Mouse (Mus musculus) limb, embryonic 13.5 days (tissue): ENCODE measurements around the gene Pole2. TPM values are rescaled to one million over a fixed set of nuclear protein-coding genes. Genes with fewer than 3 reads are reported as not detected.

Experiments used
- ATAC-seq: fragments of 200-750 bp; cut with Nextera tagmentation; 2 replicates; pipeline ENCODE4 v1.8.0; 2017; ENCODE audit warnings: low read depth, moderate number of reproducible peaks, moderate TSS enrichment; ENCODE audit not compliant: low FRiP score
- H3K27ac ChIP-seq: fragments of 300-500 bp; sonication (generic); 2 replicates; pipeline ENCODE4 v1.5.1; 2015; ENCODE audit warnings: inconsistent platforms, mild to moderate bottlenecking, moderate library complexity
- H3K27me3 ChIP-seq: fragments of 300-500 bp; sonication (generic); 2 replicates; pipeline ENCODE4 v1.6.1; 2015; ENCODE audit warnings: mild to moderate bottlenecking, inconsistent platforms
- H3K36me3 ChIP-seq: fragments of 300-500 bp; sonication (generic); 2 replicates; pipeline ENCODE4 v1.6.1; 2015; ENCODE audit warnings: inconsistent platforms, mild to moderate bottlenecking, moderate library complexity
- H3K4me1 ChIP-seq: fragments of 300-500 bp; sonication (generic); 2 replicates; pipeline ENCODE4 v1.6.1; 2015; ENCODE audit warnings: inconsistent platforms
- H3K4me2 ChIP-seq: fragments of 300-500 bp; sonication (generic); replicated peaks from 2 replicates; pipeline ENCODE4 v1.6.1; 2015; ENCODE audit warnings: inconsistent platforms, mild to moderate bottlenecking, moderate library complexity
- H3K4me3 ChIP-seq: fragments of 300-500 bp; sonication (generic); 2 replicates; pipeline ENCODE4 v1.5.1; 2015; ENCODE audit warnings: moderate library complexity, mild to moderate bottlenecking, inconsistent platforms
- H3K9ac ChIP-seq: fragments of 300-500 bp; sonication (generic); 2 replicates; pipeline ENCODE4 v1.6.1; 2015; ENCODE audit warnings: mild to moderate bottlenecking, inconsistent platforms
- H3K9me3 ChIP-seq: fragments of 300-500 bp; sonication (generic); 2 replicates; pipeline ENCODE4 v1.6.1; 2016; ENCODE audit warnings: inconsistent platforms
- WGBS: fragments of 180-500 bp; shearing (Covaris S2); methylation state at CpG from one replicate; pipeline ENCODE4 v1.1.7; 2015; 5-methylcytosine and 5-hydroxymethylcytosine counted together
- polyA plus RNA-seq: library from polyadenylated mRNA; unstranded; fragments of >200 nt; fragmentation: Nextera tagmentation; extraction: Ambion mirVana; gene quantifications from 2 replicates; pipeline ENCODE4 v1.2.1, GENCODE M21; 2015

Pole2 gene
- polyA plus RNA-seq, 1 experiment from 2014 or later: 29.8 TPM

DNA sequence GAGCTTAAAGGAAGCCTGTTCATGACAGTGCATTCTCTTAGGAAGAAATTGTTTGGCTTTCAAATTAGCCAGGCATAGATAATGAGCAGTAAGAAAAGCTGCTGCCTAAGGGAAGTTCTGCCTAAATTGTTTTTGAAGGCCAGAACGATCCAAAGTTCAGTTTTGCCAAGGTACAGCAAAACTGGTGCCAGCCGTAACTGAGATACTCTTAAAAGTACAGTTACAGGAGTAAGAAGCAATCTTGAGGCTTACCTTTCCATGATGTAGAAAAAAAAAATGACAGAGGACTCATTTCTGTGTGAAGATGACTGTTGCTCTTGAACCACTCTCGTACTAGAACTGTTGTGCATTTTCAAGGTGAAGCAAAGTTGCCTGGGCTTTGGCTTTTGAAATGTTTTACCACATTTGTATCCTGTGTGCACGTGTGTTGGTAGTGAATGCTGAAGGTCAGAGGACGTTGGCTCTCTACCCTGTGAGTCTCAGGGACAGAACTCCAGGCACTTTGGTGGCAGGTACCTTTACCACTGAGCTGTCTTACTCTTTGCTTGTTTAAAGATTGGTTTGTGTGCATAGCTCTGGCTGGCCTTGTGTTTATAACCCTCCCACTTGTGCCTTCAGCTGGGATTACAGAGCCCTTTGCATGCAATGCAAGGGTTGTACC lies 41.1 kb downstream of the Pole2 start:
- Histone ChIP-seq H3K9ac (no peak overlapping the region), H3K27me3 (no peaks in the 10 kb centered on the region), H3K4me2 (no peak overlapping the region; the same call in 1 of the 2 replicates), H3K9me3 (no peaks in the 10 kb centered on the region), H3K4me3 (no peak overlapping the region), H3K4me1 (peaks cover 19% of the 10 kb centered on the region), H3K27ac (no peak overlapping the region), H3K36me3 (peaks cover 50% of the 10 kb centered on the region)
- ATAC-seq: no peak
- 68% methylated on average over 5 of the region's 5 CpGs for WGBS

DNA sequence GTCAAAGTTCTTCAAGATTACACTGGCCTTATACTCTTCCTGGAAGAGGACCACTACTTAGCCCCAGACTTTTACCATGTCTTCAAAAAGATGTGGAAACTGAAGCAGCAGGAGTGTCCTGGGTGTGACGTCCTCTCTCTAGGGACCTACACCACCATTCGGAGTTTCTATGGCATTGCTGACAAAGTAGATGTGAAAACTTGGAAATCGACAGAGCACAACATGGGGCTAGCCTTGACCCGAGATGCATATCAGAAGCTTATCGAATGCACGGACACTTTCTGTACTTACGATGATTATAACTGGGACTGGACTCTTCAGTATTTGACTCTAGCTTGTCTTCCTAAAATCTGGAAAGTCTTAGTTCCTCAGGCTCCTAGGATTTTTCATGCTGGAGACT lies 42.6 kb downstream of the Pole2 start:
- H3K4me1 ChIP-seq: peaks cover 19% of the 10 kb centered on the region
- H3K4me3 ChIP-seq: peak overlapping the region; percentile 87
- no peaks in the 10 kb centered on the region for H3K27me3 ChIP-seq
- peak overlapping the region; percentile 94 for H3K9ac ChIP-seq
- no peak overlapping the region for H3K27ac ChIP-seq
- H3K9me3 ChIP-seq: no peaks in the 10 kb centered on the region
- peak overlapping the region; percentile 95 for H3K4me2 ChIP-seq
- no peak for ATAC-seq
- peaks cover 47% of the 10 kb centered on the region for H3K36me3 ChIP-seq
- WGBS: 82% methylated on average over 7 of the region's 7 CpGs

DNA sequence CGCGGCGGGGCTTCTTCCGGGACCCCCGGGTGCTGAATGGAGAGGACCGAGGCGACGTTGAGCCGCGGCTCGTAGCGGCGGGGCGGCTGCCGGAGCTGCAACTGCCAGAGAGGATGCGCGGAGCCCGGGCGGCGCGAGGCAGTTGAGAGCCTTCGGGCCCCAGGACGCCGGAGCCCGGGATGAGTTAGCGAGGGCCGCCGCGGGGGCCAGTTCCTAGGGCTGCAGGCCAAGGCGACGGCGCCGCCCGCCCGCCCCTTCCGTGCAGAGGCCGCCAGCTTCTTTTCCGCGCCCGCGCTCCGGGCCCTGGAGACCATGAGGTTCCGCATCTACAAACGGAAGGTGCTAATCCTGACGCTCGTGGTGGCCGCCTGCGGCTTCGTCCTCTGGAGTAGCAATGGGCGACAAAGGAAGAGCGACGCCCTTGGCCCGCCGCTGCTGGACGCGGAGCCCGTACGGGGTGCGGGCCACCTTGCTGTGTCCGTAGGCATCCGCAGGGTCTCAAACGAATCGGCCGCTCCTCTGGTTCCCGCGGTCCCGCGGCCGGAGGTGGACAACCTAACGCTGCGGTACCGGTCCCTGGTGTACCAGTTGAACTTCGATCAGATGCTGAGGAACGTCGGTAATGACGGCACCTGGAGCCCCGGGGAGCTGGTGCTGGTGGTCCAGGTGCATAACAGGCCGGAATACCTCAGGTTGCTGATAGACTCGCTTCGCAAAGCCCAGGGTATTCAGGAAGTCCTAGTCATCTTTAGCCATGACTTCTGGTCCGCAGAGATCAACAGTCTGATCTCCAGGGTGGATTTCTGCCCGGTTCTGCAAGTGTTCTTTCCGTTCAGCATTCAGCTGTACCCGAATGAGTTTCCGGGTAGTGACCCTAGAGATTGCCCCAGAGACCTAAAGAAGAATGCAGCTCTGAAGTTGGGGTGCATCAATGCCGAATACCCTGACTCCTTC lies 43.4 kb downstream of the Pole2 start:
- peak overlapping the region; percentile 88 for H3K27ac ChIP-seq
- ATAC-seq: peak; percentile 49
- H3K9ac ChIP-seq: peak overlapping the region; percentile 94
- H3K4me3 ChIP-seq: peak overlapping the region; percentile 87
- no peaks in the 10 kb centered on the region for H3K9me3 ChIP-seq
- WGBS: 2% methylated on average over 85 of the region's 86 CpGs
- peak overlapping the region; percentile 95 for H3K4me2 ChIP-seq
- H3K27me3 ChIP-seq: no peaks in the 10 kb centered on the region
- peaks cover 39% of the 10 kb centered on the region for H3K36me3 ChIP-seq
- H3K4me1 ChIP-seq: peaks cover 19% of the 10 kb centered on the region

DNA sequence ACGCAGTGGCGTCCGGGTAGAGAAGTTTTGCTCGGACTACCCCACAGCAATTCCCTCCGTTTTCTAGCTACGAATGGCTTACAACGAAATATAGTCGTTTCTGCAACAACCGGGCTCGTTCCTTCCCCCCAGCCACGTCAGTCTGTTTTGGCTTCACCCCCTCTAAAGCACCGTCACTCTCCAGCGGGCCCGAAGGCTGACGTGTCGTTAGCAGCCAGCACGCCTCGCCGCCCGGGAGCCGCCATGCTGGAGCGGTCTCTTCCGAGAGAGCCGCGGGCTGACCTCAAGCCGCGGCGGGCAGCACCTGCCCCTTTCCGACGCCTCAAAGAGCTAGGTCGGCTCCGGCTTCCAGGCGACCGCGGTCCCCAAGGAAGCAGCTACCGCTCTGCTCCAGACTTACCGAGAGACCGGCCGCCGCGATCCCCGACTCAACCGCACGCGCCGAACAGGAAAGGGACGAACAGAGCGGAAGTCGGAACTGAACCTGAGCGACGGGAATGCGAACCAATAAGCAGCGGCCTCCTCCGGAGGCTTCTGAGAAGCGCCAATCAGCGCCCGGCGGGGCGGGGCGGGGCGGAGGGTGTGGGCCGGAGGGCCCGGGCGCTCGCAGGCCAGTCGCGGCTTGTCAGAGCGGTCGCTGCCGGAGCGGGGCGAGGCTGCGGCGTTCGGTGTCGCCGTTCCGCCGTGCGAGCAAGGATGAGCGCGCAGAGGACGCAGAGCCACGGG lies 44.2 kb downstream of the Pole2 start, which contains the start of the genes Rpl36al and Mgat2:
Rpl36al (minus strand) TSS at position 501 of the 726 bp plus-strand sequence.
Mgat2 (plus strand) TSS at position 575 of the 726 bp plus-strand sequence.
- under 1% methylated on average over 84 of the region's 84 CpGs for WGBS
- peak within 1 kb of the TSS; percentile 95 for H3K4me2 ChIP-seq
- H3K36me3 ChIP-seq: peaks cover 32% of the 10 kb centered on the region
- no peaks in the 10 kb centered on the region for H3K27me3 ChIP-seq
- ATAC-seq: peak; percentile 99
- H3K4me3 ChIP-seq: peak within 1 kb of the TSS; percentile 87
- peak within 1 kb of the TSS; percentile 88 for H3K27ac ChIP-seq
- peaks cover 19% of the 10 kb centered on the region for H3K4me1 ChIP-seq
- H3K9ac ChIP-seq: peak within 1 kb of the TSS; percentile 94
- H3K9me3 ChIP-seq: no peaks in the 10 kb centered on the region

DNA sequence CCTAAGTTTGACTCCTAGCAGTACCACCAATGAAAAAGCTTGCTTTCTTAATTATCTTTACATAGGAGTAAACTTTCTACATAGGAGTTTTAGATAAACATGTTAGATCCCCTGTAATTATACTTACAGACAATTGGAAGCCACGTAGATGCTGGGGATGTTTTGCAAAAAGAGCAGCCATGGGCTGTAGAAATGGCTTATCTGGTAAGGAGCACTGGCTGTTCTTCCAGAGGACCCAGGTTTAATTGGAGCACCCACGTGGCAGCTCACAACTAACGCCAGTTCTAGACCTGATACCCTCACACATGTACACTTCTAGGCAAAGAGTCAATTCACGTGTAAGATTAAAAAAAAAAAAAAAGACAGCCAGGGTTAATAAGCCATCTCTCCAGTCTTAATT lies 46.2 kb downstream of the Pole2 start:
- no peak overlapping the region for H3K9ac ChIP-seq
- H3K4me1 ChIP-seq: peaks cover 13% of the 10 kb centered on the region
- H3K27ac ChIP-seq: no peak overlapping the region
- 88% methylated on average over 4 of the region's 4 CpGs for WGBS
- no peak overlapping the region for H3K4me3 ChIP-seq
- no peaks in the 10 kb centered on the region for H3K27me3 ChIP-seq
- ATAC-seq: no peak
- H3K4me2 ChIP-seq: no peak overlapping the region
- H3K9me3 ChIP-seq: no peaks in the 10 kb centered on the region
- H3K36me3 ChIP-seq: peaks cover 19% of the 10 kb centered on the region

DNA sequence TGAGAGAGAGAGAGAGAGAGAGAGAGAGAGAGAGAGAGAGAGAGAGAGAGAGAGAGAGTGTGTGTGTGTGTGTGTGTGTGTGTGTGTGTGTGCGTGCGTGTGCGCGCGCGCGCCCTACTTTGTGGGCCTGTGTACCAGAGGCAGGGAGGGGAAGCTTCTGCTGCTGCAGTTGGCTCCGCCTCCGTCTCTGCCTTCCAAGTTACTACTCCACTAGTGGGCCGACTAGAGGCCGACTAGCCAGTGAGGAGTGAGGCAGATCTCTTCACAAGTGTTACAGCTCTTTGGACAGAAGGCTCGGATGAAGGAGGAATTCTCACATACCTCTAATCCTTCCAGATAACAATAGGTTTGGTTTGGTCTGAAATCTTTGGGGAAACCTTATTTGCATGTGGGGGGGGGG lies 48.6 kb downstream of the Pole2 start:
- Histone ChIP-seq H3K36me3 (peaks cover 34% of the 10 kb centered on the region), H3K4me2 (no peak overlapping the region), H3K4me3 (no peak overlapping the region), H3K27me3 (no peaks in the 10 kb centered on the region), H3K9ac (no peak overlapping the region), H3K4me1 (no peaks in the 10 kb centered on the region), H3K27ac (no peak overlapping the region), H3K9me3 (no peaks in the 10 kb centered on the region)
- WGBS: 57% methylated on average over 5 of the region's 12 CpGs
- no peak for ATAC-seq

DNA sequence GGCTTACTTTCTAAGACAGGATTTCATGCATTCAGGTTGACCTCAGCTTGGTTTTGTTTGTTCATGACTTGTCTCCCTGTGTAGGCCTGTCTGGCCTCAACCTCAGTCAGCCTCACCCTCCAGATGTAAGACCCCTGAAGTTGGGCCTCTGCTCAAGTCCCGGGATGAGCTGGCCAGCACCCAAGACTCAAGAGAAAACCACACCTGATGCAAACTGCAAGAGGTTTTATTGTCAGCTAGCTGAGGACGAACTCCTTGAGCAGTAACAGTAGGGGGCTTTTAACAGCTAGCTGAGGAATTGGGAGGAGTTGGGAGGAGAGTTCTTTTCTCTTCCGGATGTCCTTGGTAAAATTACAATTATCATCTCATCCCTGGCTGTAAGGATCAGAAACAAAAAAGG lies 50.5 kb downstream of the Pole2 start:
- Histone ChIP-seq H3K9me3 (no peaks in the 10 kb centered on the region), H3K4me3 (no peak overlapping the region), H3K9ac (no peak overlapping the region), H3K27ac (no peak overlapping the region), H3K27me3 (no peaks in the 10 kb centered on the region), H3K4me1 (no peaks in the 10 kb centered on the region), H3K4me2 (no peak overlapping the region), H3K36me3 (peaks cover 35% of the 10 kb centered on the region)
- ATAC-seq: no peak
- WGBS: 78% methylated on average over 3 of the region's 3 CpGs

DNA sequence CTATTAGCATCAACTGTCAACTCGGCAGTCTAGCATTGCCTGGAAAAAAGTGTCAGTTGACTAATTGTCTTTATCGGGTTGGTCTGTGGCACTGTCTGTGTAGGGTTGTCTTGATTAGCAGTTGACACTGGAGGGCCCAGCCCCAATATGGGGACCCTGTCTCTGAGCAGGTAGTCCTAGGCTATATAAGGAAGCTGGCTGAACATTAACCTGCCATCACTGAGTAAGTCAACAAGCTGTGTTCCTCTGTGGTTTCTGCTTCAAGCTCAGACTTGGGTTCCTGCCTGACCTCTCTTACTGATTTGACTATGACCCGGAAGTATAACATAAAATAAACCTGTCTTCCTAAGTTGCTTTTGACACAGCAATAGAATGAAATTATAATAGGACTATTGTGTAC lies 52.0 kb downstream of the Pole2 start:
- Histone ChIP-seq H3K27ac (no peak overlapping the region), H3K9me3 (no peaks in the 10 kb centered on the region), H3K9ac (no peak overlapping the region), H3K4me1 (no peaks in the 10 kb centered on the region), H3K4me3 (no peak overlapping the region), H3K27me3 (no peaks in the 10 kb centered on the region), H3K36me3 (peaks cover 26% of the 10 kb centered on the region), H3K4me2 (no peak overlapping the region)
- WGBS: 94% methylated on average over 3 of the region's 3 CpGs
- ATAC-seq: no peak

DNA sequence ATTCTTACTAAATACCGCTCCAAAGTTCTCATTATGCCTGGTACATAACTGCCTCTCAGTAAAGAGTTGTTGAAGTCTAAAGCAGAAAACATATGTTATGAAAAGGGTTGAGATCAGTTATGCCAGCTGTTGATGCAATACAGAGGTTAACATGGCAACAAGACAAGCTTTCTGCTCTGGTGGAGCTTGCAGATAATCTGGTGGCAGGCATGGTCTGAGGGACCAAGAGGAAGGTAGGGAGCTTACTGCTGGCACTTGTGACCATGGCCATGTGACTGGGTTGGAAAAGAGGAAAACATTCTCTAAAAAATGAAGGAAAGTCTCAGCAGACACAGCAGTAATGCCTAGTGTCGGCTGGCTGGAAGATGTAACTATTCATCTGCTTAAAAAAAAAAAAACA lies 56.7 kb downstream of the Pole2 start:
- no peak overlapping the region for H3K27ac ChIP-seq

DNA sequence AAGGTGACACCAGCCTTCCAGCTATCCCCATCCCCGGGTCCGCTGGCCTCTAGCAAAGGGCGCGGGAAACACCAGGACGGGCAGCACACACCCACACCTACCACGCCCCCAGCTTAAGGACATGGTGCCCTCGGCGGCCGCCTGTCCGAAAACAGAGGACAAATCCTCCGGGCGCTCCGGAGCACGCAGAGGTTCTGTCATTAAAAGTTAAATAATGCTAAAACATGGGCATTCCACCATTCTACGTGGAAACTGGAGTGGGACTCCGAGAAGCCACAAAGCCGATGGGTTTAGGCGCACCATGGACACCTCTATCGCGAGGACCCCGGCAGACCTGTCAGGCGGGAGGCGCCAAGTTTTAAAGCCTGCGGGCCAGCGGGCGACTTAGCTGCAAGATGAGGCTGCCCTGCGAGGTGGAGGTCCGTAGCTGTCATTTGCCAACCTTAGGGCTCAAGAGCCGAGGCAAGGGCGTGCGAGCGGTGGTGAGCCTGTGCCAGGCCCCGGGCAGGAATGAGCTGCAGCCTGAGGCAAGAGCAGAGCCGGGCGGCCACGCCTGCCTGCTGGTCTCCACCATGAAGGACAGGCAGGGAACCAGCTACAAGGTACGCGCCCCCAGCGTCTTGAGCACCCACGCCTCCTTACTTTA lies 59.4 kb downstream of the Pole2 start, which contains the start of gene Lrr1:
Lrr1 (plus strand) TSS at position 354 of the 646 bp plus-strand sequence.
- peak; percentile 95 for ATAC-seq
- no peaks in the 10 kb centered on the region for H3K27me3 ChIP-seq

More for the DNA sequence above, 56.7 kb downstream of the Pole2 start:
- peaks cover 20% of the 10 kb centered on the region for H3K36me3 ChIP-seq
- H3K4me2 ChIP-seq: no peak overlapping the region
- WGBS: 85% methylated on average over 2 of the region's 2 CpGs
- no peak overlapping the region for H3K4me3 ChIP-seq
- H3K9ac ChIP-seq: no peak overlapping the region
- H3K9me3 ChIP-seq: no peaks in the 10 kb centered on the region
- ATAC-seq: no peak
- H3K4me1 ChIP-seq: peaks cover 17% of the 10 kb centered on the region
- no peaks in the 10 kb centered on the region for H3K27me3 ChIP-seq

More for the DNA sequence above, 59.4 kb downstream of the Pole2 start, which contains the start of gene Lrr1:
- peak within 1 kb of the TSS; percentile 86 for H3K4me3 ChIP-seq
- peaks cover 4% of the 10 kb centered on the region for H3K36me3 ChIP-seq
- H3K9me3 ChIP-seq: no peaks in the 10 kb centered on the region
- H3K4me1 ChIP-seq: peaks cover 17% of the 10 kb centered on the region
- peak within 1 kb of the TSS; percentile 74 for H3K9ac ChIP-seq
- H3K27ac ChIP-seq: peak within 1 kb of the TSS; percentile 70
- peak within 1 kb of the TSS; percentile 94 for H3K4me2 ChIP-seq
- under 1% methylated on average over 40 of the region's 40 CpGs for WGBS
